Mouse (Mus musculus): ENCODE results near the gene Robo3.

Robo3 gene

DNA sequence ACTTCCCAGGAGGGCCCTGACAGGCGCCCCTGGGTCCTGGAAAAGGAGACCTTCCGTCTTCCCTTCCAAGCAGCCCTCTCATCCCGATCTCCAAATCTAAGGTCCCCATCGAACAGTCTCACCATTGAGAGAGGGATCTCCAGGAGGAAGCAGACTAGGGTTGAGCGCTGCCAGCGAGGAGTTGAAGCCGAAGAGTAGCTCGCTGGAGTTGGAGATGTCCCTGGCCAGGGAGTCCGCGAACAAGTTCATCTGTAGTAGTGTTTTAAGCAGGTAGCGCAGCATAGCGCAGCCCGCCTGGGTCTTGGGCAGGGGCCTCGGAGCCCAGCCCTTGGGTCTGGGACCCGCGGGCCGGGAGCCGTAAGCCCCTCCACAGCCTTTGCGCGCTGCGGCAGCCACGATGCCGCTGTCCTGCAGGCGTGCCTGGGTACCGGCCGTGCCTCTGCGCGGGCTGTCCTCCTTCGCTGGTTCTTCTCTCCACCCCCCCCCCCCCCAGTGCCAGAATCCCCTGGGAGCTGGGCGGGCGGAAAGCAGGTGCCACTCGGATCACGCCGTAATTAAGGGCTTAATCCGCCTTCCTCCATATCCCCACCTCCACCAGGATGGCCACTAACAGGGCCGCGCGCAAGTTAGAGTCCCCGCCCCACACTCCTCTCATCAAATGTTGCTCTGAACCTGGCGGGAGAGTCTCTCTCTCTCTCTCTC lies at the start of gene Robo3:
Gene Robo3, minus strand, starts transcription at position 527 of the 702 bp plus-strand sequence.
- DNase-seq (ENCODE audit: low spot score), result peak; percentile 35

DNA sequence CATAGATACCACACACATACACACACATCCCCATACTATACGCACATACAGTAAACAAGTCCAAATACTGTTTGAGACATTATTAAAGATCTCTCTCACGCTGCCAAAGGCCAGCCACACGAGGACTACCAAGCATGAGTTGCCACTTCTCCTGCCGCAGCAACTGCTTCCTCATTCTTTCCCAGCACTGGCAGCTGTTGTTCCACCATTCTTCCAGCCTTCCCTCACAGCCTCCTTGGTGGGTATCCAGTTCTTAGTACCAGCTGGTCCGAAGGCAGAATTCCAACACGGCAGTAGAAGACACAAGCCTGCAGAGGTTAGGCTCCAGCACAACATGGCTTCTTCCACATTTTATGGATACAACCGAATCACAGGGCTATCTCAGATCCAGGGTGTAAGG lies 41.9 kb upstream of the Robo3 start:
- DNase-seq (ENCODE audit: low spot score), result no peak

DNA sequence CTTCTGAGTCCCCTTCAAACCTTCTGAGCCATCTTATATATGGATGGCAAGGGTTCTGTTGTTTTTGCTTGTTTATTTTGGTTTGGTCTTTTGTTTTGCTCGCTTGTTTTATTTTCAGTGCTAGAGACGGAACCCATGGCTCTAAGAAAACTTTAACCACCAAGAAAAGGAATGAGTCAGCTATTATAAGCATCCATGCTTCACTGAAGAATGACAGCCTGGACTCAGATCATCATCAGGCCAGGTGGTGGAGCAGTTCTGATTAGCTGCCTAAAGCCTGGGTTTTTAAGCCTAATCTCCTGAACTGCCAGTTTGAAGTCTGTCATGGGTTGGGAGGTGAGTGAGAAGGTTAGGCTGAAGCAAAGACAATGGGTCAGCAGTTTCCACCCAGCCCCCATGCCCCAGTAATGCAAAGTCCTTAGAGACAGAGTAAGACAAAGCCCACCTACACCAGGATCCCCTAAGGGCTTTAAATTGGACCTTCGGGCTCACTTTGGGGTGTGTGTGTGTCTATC lies 40.6 kb upstream of the Robo3 start:
- no peak for DNase-seq (ENCODE audit: low spot score)

DNA sequence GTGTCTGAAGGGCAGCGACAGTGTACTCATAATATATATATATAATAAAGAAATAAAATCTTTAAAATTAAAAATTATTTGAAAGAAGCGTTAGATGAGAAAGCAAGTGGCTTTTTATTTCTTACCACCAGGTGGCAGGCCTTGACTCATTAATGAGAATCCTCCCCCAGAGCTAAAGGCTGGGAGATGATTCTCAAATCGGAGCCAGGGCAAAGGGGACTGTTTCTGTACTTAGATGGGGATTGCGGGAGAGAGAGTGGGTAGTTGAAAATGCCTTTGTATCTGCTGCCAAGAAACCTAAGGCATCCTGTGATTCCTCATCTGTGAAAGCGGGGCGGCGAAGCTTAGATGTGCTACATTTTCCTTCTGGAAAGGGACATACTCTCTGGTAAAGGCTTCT lies 29.7 kb upstream of the Robo3 start:
- peak; percentile 82 for DNase-seq (ENCODE audit: low spot score)

DNA sequence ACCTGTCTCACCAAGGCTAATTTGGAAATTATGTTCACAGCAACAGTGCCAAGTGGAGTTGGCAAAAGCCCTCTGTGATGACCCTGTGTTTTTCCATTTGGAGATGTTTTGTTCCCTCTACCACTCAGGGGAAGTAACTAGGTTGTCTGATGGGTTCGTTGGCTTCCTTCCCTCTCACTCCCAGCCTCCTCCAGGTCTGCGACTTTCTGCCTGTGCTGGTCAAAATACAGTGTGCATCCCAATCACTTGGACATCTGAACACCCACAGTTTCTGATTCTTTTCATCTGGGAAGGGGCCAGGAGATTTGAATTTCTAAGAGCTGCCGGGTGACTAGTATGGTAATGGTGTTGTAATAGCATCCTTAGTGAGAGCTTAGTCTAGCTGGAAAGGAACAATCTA lies 28.5 kb upstream of the Robo3 start:
- peak; percentile 12 for DNase-seq (ENCODE audit: low spot score)

DNA sequence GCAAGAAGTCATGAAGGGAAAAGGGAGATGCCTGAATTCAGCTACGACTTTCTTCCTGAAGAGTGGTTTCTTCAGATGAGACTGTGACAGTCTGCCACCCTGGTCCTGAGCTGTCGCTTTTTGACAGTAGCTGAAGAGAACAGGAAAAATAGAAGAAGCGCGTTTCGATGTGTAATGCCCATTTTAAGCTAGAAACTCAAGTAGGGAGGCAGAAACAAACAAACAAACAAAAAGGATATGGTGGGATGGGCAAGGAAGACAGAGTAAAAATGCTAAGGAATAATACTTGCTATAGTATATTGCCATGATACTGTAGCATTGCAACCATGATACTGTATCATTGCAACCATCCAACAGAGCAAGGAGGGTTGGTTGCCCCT lies 27.9 kb upstream of the Robo3 start:
- no peak for DNase-seq (ENCODE audit: low spot score)

DNA sequence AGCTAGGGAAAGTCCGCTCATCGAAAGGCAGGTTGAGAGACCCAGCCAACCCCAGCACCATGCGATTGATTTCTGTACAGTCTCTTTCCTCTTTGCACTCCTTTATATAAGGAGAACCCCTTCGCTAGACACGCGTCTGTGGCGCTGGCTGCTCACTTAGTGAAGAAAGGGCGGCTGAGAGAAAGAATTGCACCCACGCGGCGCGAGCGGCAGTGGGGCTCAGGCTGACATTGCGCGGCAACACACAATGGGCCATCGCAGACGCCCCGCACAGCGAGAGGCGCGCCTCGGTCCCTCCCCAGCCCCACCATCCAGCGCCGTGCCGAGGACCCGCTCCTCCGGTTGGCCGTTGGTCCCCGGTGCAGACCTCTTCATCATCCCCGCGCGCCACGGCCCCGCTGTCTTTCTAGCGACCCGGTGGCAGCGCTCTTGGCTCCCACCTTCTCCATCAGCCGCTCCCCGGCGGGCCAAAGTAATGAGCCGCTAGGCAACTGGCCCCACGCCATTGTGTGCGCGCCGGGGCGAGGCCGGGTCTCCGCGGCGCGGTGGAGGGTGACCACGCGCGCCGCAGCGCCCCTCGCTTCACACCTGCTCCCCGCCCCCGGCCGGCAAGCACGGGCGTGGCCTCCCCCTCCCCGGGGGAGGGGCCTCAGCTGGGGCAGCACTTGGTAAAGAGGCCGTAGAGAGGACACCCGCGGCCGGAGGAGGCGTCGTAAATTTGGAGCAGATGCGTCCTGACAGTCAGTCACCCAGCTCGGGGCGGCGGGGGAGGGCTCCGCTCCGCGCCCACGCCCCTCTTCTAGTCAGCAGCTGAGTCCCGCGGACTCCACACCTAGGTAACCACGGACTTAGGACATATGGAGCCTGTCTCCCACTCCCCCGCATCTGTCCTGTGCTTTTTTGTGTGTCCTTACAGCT lies 27.3 kb upstream of the Robo3 start:
- DNase-seq (ENCODE audit: low spot score), result peak; percentile 63

DNA sequence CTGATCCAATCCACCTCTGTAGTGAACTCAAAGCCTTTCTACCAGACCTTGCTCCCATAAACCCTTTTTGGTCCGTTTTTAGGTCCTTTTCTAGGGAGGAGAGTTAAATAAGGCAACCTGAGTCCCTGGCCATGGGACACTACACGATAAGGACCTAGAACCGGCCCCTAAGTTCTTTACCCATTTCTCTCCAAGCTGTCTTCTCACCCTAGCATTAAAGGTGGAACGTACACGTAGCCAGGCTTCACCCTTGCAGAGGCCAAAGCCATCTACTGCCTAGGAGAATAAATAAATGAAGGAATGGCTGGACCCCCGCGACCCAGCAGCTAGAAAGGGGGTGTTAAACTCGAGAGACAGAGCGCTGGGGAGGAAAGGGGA lies 26.6 kb upstream of the Robo3 start:
- DNase-seq (ENCODE audit: low spot score), result peak; percentile 51

DNA sequence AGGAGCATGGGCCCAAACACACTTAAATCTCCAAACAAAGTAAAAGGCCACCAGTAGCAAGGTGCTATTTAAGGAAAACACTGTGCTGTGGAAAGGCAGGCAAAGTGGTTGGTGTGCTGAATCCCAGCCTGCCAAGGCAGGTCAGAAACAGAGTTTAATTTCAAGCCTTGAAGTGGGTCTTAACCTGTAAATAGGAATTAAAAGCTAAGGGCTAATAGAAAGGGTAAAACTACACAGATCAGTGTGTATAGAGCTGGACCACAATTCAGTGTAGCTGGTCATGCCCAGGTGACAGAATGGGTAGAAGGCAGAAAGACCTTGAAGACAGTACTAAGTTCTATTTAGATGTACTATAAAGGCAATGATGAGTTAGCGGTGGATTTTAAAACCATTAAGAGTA lies 24.1 kb upstream of the Robo3 start:
- peak; percentile 28 for DNase-seq (ENCODE audit: low spot score)

DNA sequence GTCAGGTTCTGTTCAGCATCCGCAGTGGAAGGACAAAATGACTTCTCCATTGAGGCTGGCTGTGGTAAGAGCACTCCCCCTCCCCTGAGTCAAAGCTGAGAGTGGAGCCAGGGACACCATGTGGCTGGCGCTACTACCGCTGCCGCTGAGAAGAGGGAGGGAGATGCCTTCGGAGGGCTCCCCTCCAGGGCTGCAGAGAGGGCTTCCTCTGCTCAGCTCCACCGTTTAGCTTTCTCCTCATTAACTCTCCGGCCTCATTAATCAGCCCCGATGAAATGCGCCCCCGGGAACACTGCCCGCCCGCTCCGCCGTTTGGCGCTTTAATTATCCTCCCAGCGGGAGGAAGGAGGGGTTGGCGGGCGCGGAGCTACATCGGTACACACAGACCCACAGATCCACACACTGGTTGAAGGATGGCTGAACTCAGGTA lies 23.4 kb upstream of the Robo3 start:
- peak; percentile 64 for DNase-seq (ENCODE audit: low spot score)

DNA sequence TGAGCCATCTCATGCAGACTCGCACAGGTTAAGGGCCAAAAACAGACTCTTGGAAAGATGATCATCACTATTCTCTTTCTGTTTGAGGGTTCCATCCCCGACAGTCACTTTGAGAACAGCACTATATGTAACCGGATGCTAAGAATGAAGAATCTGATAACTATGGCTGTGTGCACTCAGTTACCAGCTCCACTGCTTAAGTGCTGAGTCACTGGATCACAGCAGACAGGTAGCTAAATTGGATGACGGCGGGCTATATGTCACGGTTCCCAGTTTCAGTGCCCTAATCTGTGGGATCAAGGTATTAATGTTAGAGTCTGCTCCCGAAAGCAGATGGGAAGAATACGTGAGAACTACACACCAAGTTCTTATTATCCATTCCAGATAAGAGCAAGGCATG lies 22.8 kb upstream of the Robo3 start:
- DNase-seq (ENCODE audit: low spot score), result peak; percentile 19

DNA sequence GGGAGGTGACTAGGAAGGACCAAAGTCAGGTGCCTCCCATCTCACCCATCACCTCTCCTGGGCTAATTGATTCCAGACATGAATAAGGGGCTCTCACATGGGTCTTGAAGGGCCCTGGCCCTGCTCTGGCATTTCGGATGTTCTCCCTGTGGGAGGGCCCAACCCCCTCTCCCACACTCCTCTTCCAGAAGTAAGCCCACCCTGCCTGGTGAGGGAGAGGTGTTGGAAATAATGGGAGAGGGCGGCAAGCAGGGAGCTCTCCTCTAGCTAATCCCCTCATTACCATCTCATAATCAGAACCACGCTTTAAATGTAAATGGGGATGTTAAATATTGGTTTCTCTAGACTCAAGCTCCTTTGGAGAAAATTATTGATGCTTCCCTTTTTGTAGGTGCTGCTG lies 21.9 kb upstream of the Robo3 start:
- DNase-seq (ENCODE audit: low spot score), result peak; percentile 9

DNA sequence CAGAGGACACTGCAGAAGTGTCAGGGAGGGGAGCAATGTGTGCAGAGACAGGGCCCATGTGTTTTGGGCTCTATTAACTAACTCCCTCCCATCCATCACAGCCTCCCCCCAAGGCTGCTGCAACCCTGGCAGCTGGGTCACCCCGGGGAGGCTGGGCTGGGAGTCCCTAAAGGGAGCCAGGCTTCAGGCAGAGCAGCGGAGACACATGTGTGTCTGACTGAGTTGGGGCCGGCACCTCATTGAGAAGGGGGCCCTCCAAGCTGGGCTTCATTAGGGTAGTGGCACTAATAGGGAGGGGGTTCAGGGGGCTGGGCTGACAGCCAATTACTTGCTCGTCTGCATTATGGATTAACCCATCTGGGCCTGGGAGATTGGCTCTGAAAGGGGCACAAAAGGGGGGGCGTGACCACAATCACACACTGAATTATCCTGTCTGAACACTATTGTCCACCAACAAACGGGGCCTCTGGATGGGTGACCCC lies 21.0 kb upstream of the Robo3 start:
- peak; percentile 78 for DNase-seq (ENCODE audit: low spot score)

DNA sequence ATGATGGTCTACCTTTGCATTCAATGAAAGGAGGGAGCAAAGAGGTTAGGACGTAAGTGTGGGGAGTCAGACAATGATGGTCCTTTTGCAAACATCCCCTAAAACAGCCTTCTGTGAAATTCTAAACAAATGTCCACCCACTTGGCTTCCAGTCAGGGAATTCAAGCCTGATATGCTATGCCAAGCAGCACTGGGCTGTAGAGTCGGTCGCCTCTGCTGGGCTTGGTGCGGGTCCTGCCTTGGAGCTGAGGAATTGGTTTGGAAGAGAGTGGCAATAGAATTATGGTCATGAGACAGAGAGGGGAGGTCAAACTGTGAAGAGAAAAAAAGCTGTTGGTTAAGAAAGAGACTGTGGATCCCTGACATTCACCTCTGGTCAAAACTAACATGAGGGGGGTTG lies 20.3 kb upstream of the Robo3 start:
- DNase-seq (ENCODE audit: low spot score), result peak; percentile 4

DNA sequence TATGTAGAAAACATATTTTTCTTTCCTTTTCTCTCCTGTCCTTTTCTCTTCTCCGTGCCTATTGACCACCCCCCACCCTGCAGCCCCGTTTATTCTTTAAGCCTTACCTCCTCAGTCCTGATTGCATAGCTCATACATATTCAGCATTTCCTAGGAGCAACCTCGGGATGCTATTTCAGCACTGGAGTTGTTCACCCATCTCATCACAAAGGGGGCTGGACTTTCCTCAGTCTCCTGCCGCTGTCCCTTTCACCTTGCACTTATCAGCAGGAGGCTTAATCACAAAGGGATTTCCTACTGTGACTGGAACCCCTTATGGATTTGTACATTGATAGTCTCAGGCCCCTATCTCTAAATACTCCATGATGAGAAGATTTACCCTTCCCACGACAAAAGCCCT lies 19.4 kb upstream of the Robo3 start:
- DNase-seq (ENCODE audit: low spot score), result peak; percentile 6

DNA sequence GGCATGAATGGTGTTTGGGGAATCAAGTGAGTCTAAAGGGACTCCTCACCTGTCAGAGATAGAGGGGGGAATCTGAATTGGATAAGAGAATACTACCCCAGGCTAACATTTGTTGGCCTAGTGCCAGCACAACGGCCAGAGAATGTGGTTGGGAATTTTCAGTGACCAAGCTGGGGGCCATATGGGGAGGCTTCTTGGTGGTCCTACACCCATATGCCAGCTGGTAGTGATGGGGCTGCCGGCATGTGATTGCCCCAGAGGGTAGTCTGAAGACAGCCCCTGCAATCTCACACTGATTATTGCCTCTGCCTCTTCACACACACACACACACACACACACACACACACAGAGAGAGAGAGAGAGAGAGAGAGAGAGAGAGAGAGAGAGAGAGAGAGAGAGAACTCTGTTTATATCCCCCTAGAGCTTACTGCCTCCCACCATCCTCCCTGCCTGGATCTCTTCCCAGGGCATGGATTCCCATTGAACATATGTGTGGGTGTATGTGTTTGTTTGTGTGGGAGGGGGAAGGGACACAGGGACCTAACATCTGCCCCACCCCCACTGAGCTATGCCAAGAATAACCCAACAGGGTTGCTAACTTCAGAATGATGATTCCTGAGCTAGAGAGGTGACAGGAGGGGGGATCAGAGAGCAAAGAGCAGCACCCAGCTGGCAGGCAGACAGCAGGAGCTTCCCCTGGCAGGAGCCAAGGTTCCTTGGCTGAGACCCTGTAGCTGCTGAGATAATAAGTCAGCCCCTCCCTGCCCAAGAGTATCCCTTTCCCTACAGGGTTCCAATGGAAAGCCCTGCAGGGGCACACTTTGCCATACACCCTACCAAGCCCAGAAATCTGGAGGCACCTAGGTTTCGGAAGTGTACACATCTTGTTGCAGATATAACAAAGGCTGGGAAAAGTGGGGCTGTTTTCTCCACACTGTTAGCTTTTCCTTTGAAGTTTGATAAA lies 5.0 kb upstream of the Robo3 start:
- DNase-seq (ENCODE audit: low spot score), result no peak

DNA sequence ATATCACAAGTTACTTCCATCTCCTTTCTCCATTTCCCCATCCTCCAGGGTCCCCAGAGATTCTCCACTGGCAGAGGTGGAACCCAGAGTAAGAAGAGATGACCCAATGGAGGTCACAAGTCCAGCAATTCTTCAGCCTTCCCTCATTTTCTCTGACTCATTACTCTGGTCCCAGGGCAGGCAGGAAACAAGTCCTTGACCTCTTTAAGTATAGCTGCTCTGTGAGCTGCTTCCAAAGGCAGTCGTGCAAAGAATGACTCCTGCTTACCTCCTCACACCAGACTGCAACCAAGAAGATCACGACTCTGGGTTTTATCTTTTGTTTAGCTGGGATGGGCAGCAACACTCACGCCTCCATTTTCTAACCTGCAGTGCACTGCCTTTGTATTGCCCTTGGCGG lies 2.6 kb upstream of the Robo3 start:
- no peak for DNase-seq (ENCODE audit: low spot score)

DNA sequence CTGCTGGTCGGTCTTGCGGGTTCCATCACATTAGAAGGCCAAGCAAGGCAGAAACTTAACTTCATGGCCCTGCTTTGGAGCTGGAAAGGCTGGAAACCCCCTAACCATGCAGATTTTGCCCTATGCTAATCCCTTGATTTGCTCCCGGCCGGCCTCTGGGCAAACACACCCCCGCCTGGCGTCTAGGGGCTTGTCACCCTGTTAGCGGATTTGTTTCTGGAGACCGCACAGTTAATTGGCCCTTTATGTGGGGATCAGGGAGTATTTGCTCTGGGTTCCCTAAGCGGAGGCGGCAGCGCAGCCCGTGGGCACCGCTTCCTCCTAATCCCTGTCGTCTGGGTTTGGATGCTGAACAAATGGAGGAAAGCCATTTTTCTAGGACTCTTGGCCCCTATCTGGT lies 1.9 kb upstream of the Robo3 start:
- DNase-seq (ENCODE audit: low spot score), result no peak

DNA sequence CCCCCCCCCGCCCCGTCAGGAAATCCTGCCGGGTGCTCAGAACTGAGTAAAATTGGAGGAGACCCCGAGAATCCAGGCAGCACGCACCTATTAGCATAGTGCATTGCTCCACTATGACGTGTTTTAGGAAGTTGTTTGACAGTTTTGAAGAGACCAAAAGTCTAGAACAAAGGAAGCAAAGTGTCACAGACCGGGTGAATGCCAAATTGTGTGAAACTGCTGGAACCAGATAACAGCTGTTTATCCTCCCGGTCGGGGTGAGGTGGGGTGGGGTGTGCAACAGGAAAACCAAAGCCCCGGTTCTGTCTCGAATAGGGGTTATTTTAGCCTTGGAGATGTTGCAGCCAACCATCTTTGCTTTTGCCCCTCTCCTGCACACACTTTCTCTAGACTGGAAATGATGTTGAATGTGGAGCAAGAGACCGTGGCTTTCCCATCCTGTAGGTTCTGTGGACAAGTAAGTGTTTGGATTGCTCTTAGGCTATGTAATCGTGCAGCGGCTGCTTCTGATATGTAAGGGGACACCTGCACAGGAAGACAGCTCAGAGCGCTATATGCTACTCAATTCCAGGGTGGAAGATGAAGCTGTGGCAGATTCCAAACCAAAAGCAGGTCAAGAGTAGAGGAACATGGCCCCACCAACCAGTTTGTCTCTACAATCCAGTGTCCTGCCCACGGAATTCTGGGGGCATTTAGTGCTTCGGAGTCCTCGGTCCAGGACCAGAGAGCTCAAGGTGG lies 946 bp upstream of the Robo3 start:
- no peak for DNase-seq (ENCODE audit: low spot score)

DNA sequence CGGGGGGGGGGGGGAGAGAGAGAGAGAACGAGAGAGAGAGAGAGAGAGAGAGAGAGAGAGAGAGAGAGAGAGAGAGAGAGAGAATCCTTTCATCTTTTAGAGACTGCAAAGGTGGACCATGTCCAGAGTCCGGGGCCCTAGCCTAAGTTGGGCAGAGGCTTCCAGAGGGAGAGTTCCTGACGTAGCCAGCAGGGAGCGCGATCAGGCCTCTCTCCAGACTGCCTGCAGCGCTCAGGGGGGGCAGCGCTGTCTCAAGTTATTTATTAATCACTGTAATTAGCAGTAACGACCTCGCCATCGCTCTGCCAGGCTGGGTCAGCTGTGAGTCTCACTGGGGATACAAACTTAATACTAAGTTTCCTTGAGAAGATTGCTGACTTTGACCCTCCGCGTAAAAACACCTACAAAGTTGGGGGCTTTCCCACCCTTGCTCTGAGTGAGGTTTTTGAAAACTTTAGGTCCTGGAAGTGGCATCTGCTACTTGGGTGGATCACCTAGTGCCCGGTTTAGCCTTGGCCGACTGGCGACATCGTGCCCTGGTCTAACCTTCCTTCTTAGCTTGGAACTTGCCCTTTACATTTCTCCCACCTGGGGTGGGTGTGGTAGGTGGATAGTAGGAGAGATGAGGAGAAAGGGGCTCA lies 900 bp downstream of the Robo3 start:
- peak; percentile 73 for DNase-seq (ENCODE audit: low spot score)

DNA sequence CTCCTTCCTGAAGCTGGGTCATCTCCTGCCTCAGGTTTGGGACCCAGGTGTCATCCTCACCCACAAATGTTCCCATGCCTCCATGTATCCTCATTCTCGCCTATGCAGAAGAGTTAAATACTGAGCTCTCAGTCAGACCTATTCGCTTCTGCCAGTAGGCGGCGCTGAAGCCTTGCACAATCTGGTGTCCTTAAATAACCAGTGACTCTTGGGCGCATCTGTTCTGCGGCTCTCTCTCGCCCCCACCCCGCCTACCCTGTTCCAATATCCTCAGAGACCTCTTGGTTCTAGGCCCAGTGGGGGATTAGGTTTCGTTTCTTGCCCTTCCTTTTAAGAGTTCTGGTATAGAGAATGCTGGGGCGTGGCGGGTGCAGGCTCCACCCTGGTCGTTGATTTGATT lies 2.5 kb downstream of the Robo3 start:
- peak; percentile 97 for DNase-seq (ENCODE audit: low spot score)

Measured in embryo, embryonic 10.5 days (tissue).